Mouse (Mus musculus) thymus, adult 2 months (tissue): Measurements from ENCODE around the gene Rack1.

Source experiments
- CTCF ChIP-seq: fragments of 200-500 bp; IDR thresholded peaks from 2 replicates; pipeline ENCODE4 v1.5.1; 2012; ENCODE audit warnings: mild to moderate bottlenecking, control low read depth, low read length, moderate library complexity, borderline replicate concordance; ENCODE audit not compliant: control insufficient read depth, poor library complexity, insufficient read depth; ENCODE audit errors: extremely low read depth
- POLR2A ChIP-seq: fragments of 200-500 bp; IDR thresholded peaks from 2 replicates; pipeline ENCODE4 v1.6.1; 2012; ENCODE audit warnings: mild to moderate bottlenecking, low read length, control low read depth, moderate library complexity; ENCODE audit not compliant: control insufficient read depth, poor library complexity, insufficient read depth; ENCODE audit errors: extremely low read depth

GRCm38 (mm10) chr11:48853474-48854180 is 53.5 kb downstream of the Rack1 start:
- TF ChIP-seq CTCF (no peak), POLR2A (no peak)
